Mouse (Mus musculus): ENCODE measurements at regions not wholly inside any gene's neighbourhood (a gene's known extent, or its start where the extent isn't known, plus 50 kb on each side); places are given as distances from the start of the nearest gene placed in this dataset.
A peak's percentile ranks its signal among the peaks of the same experiment; 100 is the strongest.

DNA sequence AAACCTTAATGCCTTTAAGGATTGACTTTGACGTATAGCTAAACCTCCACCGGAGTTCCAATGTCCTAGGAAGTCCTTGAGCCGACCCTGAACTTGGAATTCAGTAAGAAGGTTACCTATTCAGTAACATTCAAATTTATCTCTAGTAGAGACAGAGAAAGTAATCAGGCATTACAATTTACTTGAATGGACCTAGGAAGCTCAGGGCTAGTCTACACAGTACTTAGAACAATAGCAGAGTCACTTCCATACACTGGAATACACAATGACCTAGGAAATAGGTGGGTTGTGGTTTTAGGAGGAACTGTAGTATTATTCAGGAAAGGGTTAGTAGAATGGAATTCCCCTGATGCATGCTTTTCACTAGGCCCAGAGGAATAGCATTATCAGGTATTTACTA is 179.2 kb upstream of the Tas2r134 start:
- DNase-seq (ENCODE audit: low spot score), result no peak

DNA sequence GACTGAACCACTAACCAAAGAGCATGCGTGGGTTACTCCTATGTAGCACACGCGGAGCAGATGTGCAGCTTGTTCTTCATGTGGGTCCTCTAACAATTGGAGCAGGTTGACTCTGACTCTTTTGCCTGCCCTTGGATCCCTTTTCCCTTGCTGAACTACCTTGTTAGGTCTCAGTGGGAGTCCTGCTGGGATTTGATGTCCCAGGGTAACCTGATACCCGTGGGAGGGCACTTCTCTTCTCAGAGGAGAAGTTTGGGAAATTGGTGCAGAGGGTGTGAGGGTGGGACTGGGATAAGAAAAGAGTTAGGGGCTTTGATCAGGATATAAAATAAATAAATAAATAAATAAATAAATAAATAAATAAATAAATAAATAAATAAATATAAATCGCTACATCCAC is 179.7 kb upstream of the Tas2r134 start:
- no peak for DNase-seq (ENCODE audit: low spot score)

DNA sequence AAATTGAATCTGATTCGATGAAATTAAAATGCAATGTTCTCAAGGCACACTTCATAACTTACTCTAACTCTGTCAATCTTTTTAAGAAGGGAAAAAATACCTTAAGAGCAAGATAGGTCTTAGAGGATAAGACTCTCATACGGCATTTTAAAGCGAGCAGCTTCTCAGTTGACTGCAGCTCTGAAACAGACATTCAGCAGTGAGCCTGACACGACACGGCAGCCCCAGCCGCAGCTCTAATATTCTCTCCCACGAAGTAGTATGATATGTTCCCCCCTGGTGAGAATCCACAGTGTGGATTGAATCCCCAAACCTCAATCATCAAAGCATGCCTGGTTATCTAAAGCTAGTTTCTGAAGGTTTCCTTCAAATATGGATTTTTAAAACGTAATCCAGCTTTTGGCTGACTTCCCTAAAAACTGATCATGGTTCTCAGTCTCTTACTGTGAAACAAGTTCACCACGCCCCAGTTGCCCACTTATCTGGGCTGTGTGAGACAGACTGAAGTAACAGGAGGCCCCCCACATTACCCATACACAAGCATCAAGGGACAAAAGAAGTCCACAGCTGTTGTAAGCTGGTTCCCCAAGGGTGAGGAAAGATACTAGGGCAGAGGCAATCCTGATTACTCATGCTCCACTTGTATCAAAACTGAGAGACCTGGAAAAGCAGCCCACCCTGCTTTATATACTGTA is 182.8 kb upstream of the Tas2r134 start:
- no peak for DNase-seq (ENCODE audit: low spot score)

DNA sequence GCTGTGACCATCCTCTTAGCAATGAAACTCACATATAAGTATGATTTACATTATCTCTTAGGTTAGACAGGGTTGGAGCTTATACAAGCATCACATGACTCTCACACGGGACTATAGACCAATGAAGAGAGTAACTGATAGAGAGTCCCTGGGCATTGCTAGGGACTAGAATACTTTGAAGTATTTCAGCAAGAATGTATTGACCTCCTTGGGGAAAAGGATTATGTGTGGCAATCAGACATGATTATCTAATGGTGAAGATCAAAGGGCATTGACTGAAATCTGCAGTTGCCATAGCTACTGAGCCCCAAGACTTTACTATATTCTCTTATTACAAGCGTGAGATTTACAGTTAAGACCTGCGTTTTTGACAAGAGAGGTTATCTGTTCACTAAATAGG is 183.4 kb upstream of the Tas2r134 start:
- no peak for DNase-seq (ENCODE audit: low spot score)

DNA sequence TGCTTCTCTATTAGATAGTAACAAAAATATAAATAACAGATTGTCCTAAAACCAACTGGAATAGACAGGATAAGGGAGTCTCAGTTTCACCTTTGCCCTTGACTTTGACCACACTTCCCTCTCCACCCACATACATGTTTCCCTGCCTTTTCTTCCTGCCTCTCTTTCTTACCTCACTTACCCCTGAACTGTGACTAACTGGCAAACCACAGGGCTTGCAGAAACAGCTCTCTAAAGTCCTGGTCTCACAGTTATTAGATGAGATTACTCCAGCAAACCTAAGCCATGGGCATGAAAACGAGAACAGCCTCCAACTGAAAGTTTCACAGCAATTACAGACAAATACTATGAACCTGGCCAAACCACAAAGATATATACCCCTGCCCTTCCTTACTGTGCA is 188.3 kb upstream of the Tas2r134 start:
- DNase-seq (ENCODE audit: low spot score), result no peak

DNA sequence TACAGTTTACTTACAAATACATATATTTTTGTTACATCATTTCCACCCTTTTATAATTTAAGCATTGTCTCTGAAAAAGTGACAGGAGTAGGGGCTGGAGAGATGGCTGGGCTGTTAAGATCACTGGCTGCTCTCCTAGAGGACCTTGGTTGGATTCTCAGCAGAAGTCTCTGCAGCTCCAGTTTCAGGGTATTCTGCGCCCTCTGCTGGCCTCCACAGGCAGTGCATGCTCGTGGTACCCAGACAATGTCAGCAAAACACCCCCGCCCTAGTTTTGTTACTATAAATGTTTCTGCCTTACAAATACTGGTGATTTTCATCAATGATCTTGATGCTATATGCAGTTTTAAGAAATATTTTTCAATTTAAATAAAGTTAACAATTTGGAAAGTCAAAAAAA is 190.7 kb upstream of the Tas2r134 start:
- DNase-seq (ENCODE audit: low spot score), result peak; percentile 9

DNA sequence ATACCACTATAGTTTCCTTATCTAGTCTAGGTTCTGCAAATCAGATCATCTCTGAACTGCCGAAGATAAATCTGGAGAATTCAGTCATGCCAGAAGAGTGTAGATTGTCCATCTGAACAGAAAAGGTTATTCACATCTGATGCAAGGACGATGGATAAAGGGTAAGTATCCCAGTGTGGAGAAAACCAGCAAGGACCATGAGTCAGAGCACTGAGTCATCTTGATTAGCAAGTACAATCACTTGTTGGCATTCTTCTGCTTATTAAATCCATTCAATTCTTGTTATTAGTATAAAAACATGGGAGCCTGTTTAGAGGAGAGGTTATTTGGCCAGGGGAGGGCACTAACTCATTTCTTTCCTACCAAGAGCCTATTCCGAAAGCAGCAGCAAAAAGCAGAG is 195.7 kb upstream of the Tas2r134 start:
- no peak for DNase-seq (ENCODE audit: low spot score)

DNA sequence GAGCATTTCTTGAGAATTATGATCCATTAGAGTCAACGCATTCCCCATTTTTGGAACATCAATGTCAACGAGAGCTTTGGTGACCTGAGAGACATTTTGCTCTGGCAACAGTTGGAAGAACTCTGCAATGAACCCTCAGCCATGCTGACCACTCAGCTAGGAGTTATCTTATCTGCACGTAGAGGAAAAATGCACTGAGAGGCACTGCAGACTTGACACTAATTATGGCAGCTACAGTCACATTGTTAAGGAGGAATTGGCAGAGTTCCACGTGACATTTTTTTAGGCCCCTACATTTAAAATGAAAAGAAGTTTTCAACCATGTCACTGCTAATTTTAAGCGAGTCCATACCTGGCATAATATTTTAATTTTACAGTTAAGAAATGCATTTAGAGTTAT is 197.6 kb upstream of the Tas2r134 start:
- DNase-seq (ENCODE audit: low spot score), result no peak

DNA sequence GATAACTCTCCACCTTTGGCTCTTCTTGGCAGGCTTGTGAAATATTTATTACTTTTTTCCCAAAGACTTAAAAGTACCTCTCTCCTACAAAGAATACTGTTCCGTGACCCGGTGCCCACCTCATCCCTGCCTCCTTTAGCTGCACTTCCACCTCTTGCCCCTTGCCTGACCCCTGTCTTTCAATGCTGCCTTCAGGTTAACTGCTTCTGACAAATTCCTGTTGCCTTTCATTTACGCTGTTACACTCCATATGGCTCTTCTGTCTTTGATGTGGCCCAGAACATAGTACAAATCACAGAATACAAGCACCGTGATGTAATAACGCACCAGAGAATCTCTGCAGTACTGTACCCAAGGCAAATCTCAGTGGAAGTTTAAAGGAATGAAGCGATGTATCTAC is 204.9 kb upstream of the Tas2r134 start:
- DNase-seq (ENCODE audit: low spot score), result no peak

DNA sequence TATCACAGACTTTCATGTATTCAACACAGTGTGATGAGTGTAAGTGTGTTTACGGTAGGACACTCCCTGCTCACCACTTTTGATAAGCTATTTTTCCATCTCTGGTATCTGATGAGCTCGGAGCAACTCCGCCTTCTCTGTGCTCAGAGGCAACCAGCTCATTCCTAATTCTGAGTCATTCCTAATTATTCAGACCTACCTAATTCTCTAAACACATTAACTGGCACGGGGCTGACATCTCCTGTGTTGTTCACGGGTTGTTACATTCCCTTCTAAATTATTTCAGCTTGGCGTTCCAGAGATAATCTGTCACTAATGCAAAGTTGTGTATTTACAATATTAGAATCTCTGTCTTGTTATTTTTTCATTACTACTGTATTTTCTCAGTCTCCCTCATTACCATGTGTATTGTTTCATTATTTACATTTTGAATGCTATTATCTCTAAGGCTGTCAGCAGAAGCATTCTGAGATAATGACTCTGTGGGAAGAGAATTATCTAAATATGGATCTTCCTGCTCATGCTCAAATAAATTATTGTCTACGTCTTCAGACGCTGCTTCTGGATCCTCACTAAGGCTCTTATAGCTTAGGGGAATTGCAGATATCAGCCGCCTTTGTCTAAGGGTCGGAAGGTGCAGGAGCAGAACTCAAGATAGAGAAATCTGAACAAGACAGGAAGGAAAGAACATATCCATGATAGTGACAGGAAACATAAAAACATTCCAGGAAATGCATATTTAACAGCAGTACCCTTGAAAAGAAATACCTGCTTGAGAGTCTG is 209.2 kb upstream of the Tas2r134 start:
- DNase-seq (ENCODE audit: low spot score), result no peak

DNA sequence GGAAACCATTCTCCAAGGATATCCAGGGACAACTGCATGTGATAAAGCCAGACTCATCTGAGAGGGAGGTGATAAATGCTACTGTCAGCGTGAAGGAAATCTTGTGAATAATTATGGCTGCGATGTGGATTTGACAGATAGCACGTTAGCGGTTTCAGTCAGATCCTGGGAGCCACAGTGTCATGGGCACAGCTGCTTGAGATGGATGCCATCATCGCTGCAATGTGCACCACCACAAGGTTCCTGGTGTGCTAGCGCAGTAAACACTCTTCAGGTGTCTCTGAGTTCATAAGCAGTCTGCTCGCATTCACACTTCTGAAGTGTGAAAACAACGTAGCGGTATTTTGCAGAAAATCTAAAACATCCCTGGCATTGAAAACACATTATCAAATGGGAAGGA is 238.9 kb upstream of the Tas2r134 start:
- DNase-seq (ENCODE audit: low spot score), result no peak

DNA sequence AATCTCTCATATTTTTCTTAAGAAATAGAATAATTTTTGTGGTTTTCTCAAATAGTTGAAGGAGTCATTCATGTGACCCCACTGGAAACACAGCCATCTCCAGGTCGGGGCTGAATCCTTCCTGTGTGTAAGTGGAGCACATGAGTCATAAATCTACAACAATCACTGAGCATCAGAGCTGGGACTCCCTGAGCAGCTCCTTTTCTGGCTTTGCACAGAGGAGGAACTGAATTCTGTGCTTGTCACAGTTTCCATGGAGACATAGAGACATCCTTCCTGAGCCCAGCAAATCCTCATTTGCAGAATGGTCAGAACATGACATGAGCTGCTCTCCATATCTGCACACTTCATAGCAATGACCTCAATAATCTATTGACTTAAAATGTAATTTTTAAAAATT is 238.2 kb upstream of the Rnd3 start:
- DNase-seq (ENCODE audit: low spot score), result no peak

DNA sequence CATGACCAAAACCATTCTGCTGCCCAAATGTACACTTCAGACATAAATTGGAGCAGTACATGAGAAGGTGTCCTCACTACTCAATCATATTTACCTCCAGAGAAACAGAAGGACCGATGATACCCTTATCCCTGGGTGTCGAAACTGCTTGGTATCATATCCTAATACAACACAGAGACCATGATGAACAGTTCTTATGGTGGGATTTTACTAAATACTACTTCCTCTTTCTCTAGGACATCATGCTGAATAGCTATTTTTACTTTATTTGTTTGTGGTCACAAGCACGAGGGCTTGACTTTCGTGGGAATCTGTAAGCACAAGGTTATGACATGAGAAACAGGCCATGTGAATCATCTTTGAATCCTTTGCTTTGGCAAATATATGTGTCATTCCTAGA is 227.7 kb upstream of the Rnd3 start:
- DNase-seq (ENCODE audit: low spot score), result no peak

DNA sequence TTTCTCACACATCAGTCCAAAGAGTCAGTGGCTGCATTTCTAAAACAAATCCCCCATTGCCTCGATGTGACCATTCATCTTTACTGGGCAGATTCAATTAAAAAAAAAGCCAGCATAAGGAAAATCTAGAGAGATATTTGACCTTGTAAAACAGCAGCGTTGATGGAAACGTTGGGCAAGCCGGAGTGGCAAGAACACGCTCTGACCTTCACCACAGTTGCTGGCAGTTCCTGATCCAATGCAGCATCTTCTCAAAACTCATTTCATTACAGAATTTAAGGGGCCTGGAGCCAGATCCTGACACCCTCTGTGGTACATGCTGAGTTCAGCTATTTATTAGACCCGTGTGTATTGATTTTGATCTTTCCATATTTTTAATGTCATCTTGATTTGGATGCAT is 225.7 kb upstream of the Rnd3 start:
- DNase-seq (ENCODE audit: low spot score), result no peak

DNA sequence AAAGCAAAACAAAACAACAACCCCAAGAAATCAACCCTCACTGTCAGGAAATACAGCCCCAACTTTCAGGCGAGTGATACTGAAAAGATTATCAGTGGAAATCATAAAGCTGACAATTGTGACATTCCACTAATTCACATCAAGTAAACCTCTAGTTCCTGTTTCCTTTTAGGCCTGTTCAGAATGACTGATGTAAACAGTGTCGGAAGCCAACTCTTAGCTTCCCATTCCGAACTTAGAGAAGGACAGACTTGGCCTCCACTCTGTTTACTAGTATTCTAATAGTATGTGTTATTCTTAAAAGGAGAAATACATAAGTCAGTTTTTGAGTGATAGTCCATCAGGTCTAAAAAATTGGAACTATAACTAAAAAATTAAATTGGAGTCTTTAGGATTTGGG is 223.9 kb upstream of the Rnd3 start:
- no peak for DNase-seq (ENCODE audit: low spot score)

DNA sequence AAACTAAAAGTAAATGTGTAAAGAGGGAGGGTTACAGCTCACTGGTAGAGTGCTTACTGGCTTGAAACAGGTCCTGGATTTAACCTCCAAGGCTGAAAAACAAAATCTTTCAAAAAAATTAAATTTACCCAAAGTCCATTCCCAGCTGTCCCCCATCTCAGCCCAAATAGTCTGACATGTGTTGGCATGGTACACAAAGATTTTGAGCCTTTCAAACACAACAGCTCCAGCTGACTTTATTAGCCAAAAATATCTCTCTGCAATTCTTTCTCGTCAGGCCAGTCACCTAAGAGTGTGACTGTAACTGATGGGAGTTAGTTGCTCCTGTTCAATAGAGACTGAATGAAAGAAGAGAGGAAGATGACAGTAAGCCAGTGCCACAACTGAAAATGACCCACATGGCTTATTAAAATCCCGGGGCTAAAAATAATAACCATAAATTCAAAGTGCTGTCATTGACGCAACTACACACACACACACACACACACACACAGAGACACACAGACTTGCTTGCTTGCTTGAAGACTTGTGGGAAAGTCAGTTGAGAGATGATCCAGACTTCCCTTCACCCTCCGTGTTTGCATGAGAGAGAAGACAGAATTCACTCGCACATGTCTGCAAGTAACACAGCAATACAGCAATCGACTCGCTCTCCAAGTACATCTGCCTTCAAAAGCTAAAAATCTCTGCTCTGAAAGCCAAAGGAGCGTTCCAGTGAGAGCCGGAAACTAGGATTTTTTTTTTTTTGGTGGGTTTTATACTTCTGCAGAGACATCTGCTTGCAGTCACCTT is 214.1 kb upstream of the Rnd3 start:
- no peak for DNase-seq (ENCODE audit: low spot score)

DNA sequence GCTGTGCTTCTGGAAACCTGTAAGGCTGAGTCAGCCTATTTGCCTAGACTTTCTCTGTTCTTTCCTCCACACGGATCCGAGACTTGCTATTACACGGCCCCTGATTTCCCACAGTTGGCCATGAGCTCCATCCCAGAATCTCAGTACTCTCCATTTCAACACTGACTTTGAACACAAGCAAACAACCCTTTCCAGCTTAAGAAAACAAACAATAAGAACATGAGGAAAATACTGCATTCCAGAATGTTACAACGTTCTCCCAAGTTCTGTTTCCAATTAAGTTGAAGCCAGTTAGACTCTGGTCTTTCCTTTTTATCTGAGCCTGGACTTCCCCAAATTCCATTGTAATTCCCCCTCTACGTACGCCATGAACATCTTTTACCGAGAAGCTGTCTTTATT is 206.4 kb upstream of the Rnd3 start:
- DNase-seq (ENCODE audit: low spot score), result no peak

DNA sequence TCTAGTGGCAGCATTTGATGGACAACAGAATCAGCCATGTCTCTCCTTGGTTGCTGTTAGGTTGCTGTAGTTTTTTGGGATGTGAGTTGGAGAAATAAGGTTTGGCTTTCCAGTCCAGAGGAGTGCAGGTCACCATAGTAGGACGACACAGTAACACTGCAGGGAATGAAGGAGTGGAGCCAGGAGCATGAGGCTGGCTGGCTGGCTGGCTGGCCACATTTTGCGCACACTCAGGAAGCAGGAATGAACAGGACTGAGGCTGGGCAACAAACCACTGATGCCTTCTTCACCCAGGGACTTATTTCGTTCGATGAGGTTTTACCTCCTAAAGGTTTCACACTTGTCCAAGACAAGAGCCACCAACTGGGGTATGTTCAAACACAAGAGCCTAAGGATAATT is 205.9 kb upstream of the Rnd3 start:
- DNase-seq (ENCODE audit: low spot score), result no peak

DNA sequence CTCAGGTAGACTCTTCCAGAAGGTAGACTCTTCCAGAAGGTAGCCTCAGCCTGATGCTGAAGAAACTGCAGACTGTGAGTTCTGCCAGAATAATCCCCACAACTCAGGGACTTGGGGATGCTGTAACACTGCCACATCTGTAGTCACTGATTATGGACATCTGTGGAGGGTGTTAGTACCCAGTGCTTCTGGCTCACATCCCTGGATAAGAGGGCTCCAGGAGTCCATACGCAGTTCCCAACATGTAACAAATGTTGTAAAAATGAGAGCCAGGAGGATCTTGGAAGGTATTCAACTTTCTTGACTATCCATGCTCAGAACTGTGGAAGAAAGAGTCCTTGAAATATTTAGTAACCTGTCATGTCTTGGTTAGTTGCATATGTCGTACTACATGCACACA is 200.7 kb upstream of the Rnd3 start:
- DNase-seq (ENCODE audit: low spot score), result no peak

DNA sequence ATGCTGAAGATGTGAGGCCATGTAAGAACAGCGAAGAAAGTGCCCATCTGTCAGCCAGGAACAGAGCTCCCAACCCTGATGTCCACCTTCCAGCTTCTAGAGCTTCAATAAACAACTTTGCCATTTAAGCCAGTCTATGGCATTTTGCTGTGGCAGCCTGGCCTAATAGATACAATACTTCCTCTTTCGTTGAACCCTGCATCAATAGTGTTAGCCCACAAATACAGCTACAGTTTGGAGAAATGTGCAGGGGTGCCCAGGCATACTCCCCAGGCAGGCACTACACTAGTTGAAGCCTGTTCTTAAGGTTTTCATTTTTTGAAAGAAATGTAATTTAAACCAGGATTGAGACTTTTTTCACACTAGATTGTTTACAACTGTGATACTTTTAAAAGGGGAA is 199.9 kb upstream of the Rnd3 start:
- no peak for DNase-seq (ENCODE audit: low spot score)

DNA sequence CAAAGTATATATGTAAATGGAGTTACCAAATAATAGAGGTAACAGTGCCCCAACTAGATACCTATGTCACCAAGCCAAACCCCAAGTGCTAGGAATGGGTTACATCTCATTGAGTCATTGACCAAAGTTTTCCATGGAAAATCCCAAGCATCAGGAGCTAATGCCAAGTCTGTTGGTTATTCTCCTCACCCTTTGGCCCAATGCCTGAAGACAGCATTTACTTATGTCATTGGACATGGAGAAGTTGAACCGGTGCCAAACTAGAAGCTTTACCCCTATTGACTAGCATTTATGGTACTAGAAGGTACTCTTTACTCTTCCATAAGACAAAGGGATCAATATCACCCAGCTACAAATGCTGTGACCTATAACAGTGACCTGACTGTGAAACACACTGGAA is 198.2 kb upstream of the Rnd3 start:
- DNase-seq (ENCODE audit: low spot score), result no peak

DNA sequence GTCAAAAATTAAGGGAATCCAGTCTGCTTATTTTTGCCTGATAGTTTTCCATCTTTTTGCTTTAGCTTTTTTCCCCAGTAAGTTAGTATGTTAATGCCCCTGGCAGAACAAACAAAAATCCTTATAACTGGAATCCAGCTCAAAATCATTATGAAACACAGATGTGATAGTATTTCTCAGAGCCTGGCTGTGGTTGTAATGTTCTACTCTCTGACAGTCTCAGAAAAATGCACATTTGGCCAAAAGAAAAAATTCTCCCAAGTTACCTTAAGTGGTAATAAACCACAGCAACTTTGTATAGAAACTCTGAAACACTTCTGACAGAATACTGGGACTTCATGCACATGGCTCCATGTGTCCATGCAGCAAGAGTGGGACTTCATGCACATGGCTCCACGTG is 193.5 kb upstream of the Rnd3 start:
- DNase-seq (ENCODE audit: low spot score), result no peak

DNA sequence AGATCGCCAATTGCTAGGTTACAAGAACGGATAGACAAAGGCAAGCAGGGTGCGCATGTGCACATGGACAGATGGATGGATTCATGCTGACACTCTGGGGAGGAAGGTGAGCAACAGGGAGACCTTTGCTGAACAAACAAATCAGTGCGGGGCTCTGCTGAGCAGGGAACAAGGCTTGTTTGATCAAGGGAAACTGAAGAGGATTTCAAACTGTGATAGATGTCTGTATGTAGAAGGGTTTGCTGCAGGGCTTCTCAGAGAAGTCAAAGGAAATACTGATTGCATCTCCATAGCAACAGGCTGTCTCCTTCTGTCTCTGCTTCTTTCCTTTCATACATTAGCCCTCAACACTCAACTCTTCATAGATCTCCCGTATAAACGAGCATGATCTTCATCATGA is 185.5 kb upstream of the Rnd3 start:
- no peak for DNase-seq (ENCODE audit: low spot score)
